Mouse (Mus musculus) fibroblast of lung, adult 2 months (primary cell): ENCODE measurements at regions not wholly inside any gene's neighbourhood (a gene's known extent, or its start where the extent isn't known, plus 50 kb on each side); places are given as distances from the start of the nearest gene placed in this dataset.
A peak's percentile ranks its signal among the peaks of the same experiment; 100 is the strongest.

Experiments used
- DNase-seq: peaks from one replicate; pipeline ENCODE4 v3.0.0-alpha.2; 2011; ENCODE audit warnings: low read depth

DNA sequence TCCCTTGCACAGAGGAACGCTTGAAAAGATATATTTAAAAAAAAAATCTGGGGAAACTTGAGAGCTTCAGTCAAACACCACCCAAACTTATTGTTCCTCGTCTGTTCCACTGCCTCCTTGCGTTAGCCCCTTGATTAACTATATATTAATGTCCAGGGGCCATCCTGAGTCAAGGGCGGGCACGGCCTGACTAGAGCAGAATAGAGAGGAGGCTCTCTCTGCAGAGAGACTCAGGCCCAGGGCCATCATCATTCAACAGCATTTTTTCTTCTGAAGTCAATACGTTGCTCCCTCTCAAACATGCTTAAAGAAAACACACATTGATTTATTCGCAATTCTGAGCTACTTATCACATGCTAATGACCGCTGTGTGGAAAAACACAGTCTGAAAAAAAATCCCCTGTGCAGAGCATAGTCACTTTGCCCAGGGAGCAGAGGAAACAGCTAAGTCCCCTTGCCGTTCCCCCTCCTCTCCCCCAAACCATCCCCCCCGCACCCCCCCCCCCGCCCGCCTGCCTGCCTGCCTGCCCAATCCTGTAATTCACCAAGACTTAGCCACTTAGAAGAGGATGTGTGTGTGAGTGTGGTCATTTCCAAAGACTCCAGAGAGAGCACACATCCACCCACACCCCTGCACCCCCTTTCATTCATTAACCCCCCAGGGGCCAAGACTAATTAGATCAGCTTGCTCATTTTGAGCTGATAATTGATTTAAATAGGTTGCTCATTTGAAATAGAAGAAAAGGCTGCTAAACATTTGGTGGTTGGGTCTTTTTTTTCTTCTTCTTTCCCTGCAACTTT lies 281.5 kb downstream of the Insig2 start:
- no peak for DNase-seq

DNA sequence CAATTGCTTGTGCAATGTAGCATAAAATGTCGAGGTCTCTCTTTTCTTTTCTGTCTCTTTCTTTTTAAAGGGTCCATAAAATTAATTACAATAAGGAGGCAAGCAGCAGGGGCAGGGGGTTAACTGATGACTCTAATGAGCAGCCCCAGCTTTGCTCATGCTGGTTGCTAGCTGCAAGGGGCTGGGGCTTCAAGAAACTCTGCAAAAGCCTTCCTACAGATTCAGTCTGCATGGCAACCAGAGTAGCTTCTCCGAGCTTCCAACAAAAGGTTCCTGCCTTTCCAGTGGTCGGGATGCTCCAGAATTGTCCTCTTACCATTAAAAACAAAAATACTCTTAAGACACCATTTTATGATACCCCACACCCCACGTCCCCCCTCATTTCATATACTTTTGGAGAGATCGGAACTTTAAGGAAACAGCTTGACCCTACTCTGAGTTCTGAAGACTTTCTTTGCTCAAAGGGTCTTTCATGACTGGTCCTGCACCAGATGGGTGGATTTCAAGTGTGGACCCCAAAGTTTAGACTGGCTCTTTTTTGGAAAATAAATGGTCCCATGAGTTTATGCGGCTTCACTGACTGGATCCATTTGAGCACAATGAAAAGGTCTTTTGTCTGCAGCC lies 280.8 kb downstream of the Insig2 start:
- DNase-seq = no peak

DNA sequence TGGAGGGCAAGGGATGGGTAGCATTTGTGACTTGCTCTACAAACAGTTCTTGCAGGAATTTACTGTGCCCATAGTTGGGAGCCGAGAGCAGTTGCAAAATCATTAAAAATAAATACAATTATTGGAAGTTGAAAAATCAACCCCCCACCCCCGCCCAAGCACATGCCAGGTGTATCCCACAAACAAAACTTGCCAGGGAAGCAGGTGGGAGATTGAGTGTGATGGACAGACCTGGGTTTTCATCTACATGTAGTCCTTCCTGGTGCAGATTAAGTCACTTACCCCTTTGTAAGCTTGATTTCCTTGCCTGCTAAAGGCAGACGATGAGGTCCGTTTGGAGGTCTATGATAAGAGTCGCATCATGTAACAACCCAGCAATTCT lies 280.3 kb downstream of the Insig2 start:
- no peak for DNase-seq

DNA sequence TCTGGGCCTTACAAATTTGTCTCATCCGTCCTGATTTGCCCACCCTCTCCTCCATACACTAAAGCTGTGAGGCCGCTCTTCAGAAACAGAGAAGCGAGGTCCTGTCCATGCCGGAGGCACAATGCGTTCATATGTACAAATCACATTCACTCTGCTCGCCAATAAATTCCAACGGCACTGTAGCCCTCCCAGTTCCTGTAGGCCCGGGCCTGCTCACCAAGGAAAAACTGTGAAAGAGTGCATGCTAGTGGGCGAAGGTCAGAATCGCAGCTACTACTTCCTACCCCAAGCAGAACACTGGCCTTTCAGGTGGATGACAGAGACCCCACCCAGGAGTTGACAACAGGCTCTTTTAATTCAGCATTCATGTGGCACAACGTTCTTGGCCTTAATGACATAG lies 278.7 kb downstream of the Insig2 start:
- DNase-seq = peak; percentile 11

DNA sequence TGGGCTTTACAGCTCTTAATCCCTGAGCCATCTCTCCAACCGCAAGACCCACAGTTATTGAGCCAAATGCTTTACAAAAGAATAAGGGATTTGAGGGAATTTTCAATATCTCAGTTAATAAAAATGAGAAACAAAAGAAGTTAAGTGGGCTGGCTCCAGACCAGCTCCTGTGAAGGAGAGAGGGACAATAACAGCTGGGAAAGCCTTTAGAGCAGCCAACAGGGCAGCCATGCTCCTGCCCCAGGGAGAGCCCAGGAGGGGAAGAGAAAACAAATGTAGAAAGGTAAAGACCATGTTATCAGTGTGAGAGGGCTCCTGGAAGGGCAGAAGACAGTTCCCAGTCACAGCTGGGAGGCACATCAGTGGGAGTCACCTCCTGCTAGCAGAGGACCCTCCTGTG lies 257.8 kb downstream of the Insig2 start:
- no peak for DNase-seq

DNA sequence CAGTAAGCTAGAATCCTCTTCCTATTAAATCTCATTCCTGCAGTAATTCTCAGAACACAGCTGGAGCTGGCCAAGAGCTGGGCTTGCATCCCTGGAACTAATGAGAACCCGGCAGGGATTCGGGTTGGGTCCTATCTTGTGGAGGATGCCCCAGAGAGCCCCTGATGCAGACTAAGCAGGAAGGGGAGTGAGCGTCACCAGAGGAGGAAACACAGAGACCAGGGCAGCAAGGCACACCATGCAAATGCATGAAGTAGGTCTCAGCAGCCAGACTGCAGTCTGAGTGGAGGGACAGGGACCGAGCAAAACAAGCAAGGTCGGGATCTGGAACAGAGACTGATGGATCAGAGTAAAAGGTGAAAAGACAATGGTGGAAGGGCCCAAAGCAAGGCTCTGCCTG lies 249.6 kb downstream of the Insig2 start:
- no peak for DNase-seq

DNA sequence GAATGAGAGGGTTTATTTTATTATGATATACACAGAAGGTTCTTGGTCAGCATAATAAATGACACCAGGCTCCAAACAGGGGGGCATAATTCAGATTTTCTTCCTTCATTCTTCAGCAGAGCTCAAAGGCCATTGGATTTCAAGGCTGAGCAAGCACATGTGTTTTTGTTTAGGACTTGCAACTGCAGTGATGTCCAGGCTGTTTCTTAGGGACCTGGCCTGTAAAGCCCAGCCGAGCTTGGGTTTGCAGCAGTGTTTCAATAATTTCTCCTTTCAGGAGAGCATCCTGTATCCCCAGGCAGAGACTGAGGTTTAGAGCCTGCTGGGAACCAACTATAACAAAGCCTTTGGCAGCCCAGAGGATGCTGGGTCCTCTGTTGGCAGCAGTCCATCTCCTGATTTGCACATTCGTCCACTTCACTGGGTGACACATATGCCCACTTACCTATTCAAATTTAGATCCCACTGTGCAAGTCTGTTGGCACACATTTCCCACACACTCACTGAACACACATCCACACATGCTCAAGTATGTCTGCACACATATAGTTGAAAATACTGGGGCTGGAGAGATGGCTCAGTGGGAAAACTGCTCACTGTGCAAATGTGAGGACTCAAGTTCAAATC lies 247.2 kb downstream of the Insig2 start:
- DNase-seq = no peak

DNA sequence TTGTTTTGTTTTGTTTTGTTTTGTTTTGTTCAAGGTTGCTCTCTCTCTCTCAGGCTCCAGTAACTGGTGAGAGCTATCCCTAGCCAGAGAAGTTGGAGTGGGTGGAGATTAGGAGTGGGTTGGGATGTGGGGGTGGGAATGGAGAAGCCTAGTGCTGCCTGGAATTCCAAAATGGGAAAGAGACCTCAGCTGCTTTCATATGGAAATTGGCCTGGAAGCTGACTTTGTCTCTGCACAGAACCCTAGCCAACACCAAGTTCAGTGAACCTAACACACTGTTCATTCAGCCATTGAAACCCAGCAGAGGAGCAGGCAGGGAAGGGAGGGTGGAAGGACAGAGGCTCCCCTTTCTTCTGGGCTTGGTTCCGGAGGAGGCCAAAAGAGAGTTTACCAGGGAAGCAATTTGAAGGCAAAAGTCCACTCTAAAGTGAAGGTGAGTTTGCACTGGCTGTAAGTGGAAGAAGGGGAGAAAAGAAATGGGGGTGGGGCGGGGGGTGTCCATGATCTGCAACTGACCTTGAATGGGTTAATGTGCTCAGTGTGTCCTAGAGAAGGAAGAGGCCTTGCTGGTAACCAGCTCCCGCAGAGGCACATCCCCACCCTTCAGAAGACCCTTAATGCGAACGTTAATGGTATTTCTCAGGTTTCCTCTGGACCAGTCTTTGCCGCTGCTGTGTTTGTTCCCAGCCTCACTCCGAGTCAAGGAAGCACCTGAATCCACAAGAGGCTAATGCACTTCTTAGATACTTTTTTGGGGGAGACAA lies 245.1 kb downstream of the Insig2 start:
- no peak for DNase-seq

DNA sequence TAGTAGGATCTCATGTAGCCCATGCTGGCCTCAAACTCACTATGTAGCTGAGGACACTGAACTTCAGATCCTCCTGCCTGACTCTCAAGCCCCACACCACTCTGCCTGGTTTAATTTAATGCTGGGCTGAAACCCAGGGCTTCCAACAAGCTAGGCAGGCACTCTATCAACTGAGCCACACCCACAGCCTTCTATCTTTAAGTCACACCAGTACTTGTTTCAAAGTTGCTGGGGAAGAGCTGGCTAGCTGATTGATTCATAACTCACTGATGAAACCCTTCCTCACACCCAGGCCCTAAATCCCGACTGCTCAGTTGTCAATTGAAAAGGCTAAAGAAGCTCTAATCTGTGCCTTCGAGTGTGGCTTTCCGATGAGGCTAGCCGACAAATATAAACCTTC lies 241.8 kb downstream of the Insig2 start:
- DNase-seq = no peak

DNA sequence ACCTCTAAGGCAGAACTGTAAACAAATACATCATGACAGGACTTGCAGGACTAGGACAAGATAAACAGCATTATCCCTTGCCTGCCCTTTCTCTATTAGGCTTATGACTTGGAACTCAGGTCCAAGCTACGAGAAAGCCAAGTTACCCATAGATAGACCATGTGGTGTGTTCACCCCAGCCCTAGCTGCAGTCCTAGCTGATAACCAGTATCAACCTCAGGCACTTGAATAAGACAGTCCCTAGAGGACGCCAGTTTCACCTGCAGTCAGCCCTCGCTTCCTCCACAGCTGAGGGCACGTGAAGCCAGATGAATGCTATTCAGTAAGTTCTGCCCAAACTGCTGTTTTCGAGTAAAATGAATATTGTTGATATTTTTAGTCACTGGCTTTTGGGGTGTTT lies 239.5 kb downstream of the Insig2 start:
- DNase-seq = no peak

DNA sequence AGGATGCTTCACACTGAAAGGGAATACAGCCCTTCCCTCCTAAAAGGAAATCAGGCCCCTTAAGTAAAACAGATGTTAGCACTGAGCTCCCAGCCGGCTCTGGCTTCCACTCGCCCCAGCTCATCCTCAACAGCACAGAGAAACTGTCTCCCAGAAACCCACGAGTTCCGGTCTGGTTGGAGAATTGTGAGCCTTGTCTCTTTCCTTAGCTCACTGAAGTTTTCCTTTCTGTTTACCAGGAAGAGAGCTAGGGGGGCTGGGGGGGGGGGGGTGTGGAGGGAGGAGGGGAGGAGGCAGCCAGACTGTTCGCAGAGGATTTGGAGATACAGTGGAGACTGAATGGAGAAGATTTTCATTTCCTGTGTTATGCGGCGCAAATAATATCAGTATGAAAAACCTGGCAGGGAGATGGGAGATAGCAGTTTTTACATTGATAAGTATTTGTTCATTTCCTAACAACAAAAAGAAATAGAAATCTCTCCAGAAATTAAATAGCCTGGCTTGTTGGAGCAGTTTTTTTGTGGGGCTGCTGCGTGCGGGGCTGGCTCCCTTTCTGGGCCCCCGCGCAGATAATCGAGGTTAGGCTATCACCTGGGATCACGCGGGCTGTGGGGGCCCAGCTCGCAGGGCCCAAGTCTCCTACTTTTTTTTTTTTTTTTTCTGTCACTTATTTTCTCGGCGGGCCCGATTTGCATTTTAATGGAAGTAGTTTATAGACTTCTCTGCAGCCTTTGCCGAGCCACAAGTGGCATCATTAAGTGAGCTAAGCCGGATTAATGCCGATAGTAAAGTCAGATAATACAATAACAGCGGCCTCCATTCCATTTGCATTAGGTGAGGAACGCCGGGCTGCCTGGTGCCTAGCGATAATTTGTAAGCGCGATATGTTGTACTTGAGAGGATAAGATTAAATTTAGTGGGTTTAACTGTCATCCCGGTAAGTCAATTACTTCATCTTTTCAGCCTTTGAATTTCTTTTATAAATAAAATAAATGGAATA lies 235.5 kb downstream of the Insig2 start:
- DNase-seq = no peak

DNA sequence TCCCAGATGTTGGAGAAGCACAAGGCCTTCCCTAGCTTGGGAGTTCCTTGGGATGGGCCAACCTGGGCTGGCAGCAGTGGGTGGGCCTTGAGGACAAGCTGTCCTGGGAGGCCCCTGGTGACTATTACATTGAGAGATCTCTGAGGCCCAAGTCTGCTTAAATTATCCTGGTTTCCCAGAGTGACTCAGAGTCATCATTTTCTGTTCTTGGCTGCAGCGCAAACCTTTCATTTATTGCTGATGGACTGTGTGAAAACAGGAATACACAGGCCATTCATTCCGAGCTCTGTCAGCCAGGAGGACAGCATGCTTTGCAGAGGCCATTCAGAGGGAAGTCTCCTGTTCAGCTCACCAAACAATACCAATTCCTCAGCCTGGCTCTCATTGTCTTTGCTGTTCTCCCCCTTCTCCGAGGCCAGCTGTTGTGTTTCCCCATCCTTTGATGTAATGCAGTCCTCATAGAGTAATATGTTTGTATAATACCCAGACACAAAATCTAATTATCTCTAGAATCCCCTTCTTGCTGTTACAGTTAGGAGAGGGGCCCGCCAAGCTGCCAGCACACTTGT lies 220.5 kb downstream of the Insig2 start:
- peak; percentile 53 for DNase-seq

DNA sequence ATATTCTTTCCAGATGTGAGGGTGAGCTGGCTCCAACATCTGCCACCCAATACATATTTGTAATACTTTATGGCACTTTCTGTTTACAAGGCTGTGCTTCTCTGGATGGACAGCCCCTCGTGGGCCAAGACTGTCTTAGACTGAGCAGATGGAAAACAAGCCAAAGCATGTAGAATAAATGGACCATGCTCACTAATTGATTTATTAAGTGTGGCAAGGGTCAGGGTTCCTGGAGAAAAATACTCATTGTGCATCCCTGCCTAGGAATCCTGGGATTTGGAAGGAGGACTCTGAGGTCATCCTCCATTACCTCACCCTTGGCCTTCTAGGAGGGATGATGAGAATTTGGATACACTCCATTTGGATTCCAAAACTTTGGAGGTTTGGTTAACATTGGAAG lies 219.9 kb downstream of the Insig2 start:
- peak; percentile 21 for DNase-seq

DNA sequence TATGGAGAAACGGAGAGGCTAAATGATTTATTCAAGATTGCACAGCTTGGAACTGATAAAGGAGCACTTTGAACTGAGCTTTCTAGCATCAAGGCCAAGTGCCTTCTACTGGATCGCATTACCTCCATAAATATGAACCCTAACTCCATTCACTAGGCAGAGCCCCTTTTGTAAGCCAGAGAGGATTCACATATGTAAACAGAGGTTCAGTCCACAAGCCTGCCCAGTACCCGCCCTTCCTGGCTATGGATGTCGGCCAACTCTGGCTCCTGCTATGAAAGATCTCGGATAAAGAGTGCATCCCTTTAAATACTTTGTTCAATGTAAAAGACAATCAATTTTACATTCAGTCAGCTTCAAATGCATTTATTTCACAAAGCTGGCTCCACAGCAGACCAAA lies 215.8 kb downstream of the Insig2 start:
- no peak for DNase-seq

DNA sequence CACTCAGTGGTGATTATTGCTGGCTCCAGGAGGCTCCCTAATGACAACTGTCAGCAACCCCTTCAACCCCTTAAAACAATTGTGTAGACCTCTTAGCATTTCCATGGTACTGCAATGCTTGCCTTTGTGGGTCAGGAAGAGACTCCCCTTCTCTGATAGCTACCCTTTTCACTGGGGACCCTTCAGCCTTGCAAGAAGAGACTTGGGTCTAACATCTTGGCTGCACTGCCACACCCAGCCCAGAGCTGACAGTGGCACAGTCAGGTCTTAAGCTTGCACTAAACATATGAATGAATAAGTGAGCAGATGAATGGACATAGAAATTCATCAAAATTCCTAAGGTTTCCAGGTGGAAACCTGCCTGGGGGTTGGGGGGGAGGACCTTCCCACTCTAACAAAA lies 209.0 kb downstream of the Insig2 start:
- no peak for DNase-seq

DNA sequence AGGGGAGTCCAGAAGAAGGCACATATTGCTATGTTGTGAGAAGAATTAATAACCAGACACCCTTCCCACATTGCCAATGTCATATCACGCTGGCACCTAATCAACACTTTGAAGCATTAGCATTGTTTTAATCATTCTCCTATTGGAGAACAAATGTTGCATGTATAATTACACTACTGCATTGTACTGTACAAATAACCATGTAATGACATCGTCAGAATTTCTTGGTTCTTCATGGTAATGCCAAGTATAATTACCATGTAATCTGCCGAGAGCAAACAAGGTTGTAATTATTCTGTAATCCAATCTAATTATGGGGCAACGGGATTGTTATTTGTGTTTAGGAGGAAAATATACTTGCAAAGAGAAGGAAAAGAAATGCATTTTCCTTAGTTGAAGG lies 196.1 kb downstream of the Insig2 start:
- DNase-seq = no peak

DNA sequence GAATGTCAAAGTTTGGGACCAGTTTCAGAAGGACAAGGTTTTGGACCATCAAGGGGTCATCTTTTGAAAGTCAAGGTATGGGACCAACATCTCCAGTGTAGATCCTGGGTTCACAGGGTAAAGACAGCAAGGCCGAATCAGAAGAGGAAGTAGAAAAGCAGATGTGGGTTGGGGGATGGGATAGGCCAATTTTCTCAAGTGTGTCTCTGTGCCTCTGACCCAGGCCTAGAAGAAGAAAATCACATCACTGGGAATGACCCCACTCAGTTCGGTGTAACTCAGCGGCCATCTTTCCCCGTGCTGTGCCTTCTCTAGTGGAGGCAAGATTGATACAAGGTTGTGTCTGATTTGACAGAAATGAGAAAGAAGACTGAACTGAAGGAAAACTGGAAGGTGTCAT lies 195.5 kb downstream of the Insig2 start:
- DNase-seq = no peak

DNA sequence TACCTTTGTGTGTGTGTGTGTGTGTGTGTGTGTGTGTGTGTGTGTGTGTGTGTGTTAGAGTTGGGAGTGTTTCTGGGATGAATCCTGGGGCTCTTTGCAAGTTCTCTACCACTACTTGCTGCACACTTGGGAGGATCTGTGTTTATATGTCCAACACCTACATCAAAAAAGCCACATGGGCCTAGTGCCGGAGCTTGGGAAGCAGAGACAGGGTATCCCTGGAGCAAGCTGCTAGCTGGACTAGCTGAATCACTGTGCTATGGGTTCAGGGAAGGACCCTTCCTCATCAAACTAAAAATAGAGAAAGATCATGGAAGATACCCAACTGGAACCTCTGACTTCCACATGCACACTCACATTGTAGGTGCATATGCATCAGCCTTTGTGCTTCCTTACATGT lies 187.4 kb downstream of the Insig2 start:
- no peak for DNase-seq

DNA sequence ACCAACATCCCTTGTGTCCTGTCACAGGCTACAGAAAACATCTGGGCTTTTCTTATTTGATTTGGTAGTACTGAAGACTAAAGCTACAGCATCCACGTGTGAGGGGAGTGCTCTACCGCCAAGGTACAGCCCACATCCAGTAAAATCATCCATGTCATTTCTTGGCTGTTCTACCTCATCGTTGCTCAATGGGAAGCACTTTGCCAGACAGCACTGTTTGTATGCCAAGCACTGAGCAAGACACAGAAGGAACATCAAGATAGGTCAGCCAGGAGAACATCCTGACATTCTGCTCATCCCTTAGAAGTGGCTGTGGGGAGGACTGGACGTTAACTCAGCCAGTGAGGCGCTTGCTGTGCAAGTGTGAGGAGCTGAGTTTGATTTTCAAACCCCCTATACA lies 178.9 kb downstream of the Insig2 start:
- DNase-seq = no peak

DNA sequence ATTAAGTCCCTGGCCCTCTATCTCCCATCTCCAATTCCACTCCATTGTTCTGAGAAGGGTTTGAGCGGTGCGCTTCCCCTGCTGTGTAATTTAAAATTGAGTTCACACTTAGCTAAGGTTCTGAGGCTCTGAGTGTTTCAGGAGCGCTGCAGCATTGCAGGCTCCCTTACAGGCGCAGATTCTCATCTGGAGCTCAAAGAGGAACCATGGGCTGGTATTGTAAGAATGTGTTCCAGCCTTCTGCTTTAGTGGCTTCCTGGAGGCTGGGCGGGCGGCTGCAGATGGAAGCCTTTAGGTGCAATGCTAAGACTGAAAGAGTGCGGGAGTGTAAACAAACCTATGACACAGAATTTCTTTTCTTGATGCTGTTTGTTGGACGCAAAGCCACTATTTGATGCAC lies 177.8 kb downstream of the Insig2 start:
- no peak for DNase-seq

DNA sequence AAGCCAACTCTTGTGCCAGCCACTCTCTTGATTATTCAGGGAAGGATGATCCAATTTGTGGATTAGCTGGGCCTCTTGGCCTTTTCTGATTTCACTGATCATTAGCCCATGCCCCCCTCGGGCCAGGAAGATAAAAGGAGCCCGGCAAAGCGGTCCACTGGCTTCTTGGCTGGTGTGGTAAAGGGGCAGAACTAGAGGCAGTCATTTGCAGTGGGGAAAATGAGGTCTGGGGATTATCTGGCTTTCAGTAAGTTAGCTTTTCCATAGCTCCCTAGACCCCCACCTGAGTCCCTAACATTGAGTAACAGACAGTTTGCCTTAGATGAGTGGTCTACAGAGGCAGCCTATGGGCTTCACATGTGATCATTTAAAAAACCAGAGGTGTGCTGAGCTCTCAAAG lies 163.7 kb downstream of the Insig2 start:
- DNase-seq = no peak
